Mouse (Mus musculus): Measurements from ENCODE around the gene Plekhg5.

Plekhg5 gene

DNA sequence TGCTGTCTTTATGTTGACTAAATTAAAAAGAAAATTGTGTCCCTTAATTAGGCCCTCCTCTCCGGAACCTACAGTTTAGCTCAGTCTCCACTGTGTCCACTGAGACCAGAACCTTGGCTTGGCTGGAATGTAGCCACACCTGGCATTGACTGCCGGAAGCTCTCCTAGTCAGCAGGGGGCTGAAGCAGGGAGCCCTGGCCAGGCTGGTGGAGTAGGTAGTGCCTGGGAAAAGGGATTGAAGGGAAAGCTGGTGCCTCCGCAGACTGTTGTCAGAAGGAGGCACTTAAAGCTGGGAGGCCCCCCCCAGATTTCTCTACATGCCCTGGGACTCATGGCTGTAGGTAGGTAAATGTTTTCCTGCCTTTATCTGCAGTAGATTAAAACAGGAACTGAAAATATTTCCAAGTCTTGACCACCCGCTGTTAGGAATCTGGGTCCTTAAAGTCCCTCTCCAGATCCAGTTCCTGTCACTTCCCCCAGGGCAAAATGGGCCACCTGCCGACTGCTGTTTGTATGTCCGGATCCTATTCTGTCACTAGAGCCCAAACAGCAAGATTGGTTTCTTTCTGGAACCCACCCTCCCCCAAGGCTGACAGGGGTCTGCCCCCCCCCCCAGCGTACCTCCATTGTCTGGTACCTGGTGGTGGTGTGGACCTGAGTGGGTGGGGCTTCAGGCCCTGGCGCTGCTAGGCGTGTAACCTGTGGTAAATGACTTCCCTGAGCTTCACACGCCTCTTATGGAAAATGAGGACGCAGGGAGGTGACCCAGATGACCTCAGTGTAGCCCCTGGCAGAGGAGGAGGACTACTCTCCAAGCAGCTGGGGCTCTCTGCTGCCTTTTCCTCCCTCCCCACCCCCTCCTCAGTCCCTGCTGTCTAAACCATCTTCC is 25.9 kb downstream of the Plekhg5 start:
- no peak for DNase-seq (ENCODE audit: low spot score in 2 of 2)

DNA sequence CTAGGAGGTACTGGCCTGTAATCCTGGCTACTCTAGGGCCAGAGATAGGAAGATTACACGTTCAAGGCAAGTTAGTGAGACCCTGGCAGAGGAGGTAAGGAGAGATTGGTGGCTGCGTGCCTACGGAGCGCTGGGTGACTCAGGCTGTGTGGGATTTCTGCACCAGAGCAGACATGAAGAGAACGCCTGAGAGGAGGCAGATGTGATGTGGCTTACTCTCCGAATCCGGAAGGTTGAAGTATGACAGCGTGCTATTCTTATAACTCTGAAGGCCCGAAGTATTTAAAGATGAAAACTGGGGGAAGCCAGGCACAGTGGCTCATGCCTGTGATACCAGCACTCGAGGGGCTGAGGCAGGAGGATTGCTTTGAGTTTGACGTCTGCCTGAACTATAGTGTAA is 28.2 kb downstream of the Plekhg5 start:
- DNase-seq (ENCODE audit: low spot score in 2 of 2) = peak in 1 of 2 experiments; percentile 66

- DNase-seq (ENCODE audit: low spot score in 2 of 2) = no peak
These were observed 28.9 kb downstream of the Plekhg5 start for GRCm38 (mm10) chr4:152101081-152101653.

DNA sequence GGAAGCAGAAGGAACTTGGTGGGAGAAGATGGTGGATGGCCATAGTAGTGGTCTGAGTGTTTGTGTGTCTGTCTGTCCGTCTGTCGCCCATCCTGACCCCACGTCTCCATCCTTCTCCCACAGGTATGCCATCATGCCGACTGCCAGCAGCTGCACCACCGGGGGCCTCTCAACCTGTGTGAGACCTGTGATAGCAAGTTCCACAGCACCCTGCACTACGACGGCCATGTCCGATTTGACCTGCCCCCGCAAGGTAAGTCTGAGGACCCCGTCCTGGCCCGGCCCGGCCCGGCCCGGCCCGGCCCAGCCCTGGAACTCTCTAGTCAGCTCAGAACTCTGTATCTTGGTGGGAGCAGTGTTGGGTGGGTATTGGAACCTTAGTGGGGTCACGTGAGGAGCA is 29.6 kb downstream of the Plekhg5 start:
- no peak for DNase-seq (ENCODE audit: low spot score in 2 of 2)

DNA sequence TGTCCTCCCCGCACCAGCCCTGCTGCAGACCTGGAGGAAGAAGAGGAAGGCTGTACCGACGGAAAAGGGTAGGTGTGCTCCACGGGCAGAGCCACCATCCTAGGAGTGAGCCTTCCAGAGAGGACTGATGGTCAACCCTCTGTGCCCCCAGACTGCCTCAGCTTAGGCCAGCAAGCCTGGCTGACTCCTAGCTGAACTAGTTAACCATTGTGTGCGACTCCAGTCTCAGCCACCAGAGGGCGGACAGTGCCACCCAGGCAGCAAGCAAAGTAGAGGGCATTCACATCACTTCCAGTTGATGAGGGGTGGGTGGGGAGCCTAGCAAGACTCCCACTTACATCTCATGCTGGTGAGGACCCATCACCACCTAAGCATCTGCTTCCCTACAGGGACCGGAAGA is 30.7 kb downstream of the Plekhg5 start:
- peak in 1 of 2 experiments; percentile 73 for DNase-seq (ENCODE audit: low spot score in 2 of 2)

DNA sequence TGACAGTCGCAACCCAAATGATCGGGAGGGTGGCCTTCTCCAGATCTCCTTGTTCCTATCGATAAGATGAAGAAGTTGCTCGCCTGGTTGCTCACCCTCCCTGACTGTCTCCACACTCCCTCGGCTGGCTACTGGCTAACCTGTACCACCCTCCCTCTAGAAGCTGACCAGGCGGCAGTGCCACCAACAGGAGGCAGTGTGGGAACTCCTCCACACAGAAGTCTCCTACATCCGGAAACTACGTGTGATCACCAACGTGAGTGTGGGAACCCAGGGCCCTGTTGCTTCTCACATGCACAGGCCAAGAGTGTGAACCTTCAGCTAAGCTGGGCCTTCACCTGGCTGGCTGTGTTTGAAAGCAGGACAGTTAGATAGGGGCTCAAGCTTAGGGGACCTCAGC is 34.4 kb downstream of the Plekhg5 start:
- no peak for DNase-seq (ENCODE audit: low spot score in 2 of 2)

DNA sequence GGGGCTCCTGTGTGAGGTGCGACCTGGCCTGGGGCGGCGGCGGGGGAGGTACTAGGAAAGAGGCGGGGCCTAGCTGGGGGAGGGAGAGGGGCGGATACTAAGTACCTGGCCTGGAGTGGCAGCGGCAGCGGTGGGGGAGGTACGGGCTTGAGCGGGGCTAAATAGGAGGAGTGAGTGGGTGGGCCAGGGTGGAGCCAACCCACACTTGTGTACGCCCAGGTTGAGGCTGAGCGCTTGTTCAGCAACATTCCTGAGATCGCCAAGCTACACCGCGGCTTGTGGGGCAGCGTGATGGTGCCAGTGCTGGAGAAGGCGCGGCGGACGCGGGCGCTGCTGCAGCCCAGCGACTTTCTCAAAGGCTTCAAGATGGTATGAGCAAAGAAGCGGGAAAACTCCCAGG is 35.2 kb downstream of the Plekhg5 start:
- DNase-seq (ENCODE audit: low spot score in 2 of 2) = no peak

DNA sequence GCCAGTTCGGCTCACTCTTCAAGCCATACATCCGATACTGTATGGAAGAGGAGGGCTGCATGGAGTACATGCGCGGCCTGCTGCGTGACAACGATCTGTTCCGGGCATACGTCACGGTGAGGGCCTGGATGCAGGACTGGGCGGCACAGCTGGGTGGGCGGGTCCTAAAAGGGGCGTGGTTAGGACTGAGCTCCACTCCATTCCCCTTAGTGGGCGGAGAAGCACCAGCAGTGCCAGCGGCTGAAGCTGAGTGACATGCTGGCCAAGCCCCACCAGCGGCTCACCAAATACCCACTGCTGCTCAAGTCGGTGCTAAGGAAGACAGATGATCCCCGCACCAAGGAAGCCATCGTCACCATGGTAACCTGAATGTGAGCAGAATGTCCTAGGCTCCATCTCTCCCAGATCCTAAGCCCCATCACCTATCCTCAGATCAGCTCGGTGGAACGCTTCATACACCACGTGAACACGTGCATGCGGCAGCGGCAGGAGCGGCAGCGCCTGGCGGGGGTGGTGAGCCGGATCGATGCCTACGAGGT is 35.7 kb downstream of the Plekhg5 start:
- DNase-seq (ENCODE audit: low spot score in 2 of 2) = peak; percentile 57 to 67

DNA sequence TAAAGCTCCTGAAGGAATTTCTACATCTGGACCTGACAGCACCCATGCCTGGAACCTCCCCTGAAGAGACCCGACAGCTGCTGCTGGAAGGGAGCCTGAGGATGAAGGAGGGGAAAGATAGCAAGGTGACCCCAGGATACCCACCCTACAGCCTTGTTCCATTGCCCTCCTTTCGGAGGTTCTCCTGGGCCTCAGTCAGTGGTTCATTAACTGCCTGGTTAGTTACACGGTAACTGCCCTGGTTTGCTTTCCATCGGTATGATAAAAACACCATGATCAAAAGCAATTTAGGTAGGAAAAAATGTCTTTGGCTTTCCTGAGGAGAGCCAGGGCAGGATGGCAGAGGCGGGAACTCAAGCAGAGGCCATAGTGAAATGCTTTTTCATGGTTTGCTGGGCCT is 36.4 kb downstream of the Plekhg5 start:
- no peak for DNase-seq (ENCODE audit: low spot score in 2 of 2)

GRCm38 (mm10) chr4:152109509-152109908 is 37.2 kb downstream of the Plekhg5 start:
- no peak for DNase-seq (ENCODE audit: low spot score in 2 of 2)

DNA sequence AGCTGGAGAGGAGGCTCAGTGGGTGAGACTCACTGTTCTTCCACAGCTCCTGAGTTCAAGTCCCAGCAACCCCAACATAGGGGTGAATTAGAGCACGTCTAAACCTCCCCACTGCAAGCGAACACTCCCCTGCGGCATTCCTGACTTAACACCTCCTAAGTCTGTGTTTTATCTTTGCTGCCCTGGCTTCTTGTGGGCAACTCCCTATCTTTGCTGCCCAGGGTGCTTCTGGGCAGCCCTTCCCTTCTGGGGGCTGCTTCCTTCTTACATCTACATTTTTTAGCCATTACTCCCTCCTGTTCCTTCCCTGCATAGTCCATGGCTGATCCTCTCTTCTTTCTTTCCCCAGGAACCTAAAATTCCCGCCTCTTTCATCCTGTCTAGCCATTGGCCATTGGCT is 38.4 kb downstream of the Plekhg5 start:
- DNase-seq (ENCODE audit: low spot score in 2 of 2) = no peak

DNA sequence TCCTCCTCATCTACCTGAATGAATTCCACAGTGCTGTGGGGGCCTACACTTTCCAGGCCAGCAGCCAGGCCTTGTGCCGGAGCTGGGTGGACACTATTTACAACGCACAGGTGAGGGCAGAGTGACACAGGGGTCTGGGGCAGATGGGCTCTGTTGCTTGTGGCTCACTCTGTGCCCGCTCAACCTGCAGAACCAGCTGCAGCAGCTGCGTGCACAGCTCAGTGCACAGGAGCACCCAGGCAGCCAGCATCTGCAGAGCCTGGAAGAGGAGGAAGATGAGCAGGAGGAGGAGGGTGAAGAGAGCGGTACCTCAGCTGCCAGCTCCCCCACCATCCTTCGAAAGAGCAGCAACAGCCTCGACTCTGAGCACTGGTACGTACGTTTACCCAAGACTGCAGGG is 40.0 kb downstream of the Plekhg5 start:
- no peak for DNase-seq (ENCODE audit: low spot score in 2 of 2)

DNA sequence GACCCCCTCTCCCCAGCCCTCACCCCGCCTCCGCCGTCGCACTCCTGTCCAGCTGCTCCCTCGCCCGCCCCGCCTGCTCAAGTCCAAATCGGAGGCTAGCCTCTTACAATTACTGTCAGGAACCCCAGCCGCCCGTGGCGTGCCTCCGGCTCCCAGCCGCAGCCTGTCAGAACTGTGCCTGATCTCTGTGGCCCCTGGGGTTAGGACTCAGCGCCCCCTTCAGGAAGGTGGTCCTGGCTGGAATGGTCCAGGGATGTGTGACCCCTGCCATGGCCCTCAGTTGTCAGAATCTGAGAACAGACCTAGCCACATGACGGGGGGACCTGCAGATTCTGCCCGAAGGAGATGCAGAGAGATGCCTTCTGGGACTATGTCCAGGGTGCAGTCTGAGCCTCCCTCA is 41.8 kb downstream of the Plekhg5 start:
- no peak for DNase-seq (ENCODE audit: low spot score in 2 of 2)

GRCm38 (mm10) chr4:152115921-152116612 is 43.8 kb downstream of the Plekhg5 start, which contains the start of gene Tnfrsf25:
Tnfrsf25 (plus strand) TSS chr4:152115934.
- DNase-seq (ENCODE audit: low spot score in 2 of 2) = no peak

- DNase-seq (ENCODE audit: low spot score in 2 of 2) = no peak
These were observed 45.2 kb downstream of the Plekhg5 start for GRCm38 (mm10) chr4:152117538-152117937.

DNA sequence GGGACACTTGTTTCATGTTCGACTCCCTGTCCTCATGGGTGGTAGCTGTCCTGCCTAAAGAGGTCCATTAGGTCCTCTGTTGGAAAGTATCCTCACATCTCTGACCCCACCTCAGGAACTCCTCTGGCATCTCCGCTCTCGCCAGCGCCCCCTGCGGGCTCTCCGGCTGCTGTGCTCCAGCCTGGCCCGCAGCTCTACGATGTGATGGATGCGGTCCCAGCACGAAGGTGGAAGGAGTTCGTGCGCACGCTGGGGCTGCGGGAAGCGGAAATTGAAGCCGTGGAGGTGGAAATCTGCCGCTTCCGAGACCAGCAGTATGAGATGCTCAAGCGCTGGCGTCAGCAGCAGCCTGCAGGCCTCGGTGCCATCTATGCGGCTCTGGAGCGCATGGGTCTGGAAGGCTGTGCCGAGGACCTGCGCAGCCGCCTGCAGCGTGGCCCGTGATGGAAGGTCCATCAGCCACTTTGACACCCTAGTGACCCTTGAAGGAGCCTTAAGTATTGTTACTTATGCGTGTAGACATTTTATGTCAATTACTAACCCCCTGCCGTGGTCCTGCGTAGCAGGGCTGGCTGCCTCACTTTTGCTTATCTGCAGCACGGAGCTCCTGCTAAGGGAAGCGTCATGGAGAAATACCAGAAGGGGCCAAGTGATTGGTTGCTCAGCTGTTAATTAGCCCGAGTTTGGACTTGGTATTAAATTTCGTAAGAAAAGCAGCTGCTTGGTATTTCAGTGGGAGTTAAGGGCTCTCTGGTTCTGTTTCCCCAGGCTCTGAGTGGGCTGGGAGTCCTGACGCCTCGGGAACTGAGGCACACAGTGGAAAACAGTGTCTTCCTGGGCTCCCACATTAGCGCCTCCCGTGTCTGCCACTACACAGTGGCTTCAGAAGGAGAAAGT is 47.3 kb downstream of the Plekhg5 start:
- no peak for DNase-seq (ENCODE audit: low spot score in 2 of 2)

DNA sequence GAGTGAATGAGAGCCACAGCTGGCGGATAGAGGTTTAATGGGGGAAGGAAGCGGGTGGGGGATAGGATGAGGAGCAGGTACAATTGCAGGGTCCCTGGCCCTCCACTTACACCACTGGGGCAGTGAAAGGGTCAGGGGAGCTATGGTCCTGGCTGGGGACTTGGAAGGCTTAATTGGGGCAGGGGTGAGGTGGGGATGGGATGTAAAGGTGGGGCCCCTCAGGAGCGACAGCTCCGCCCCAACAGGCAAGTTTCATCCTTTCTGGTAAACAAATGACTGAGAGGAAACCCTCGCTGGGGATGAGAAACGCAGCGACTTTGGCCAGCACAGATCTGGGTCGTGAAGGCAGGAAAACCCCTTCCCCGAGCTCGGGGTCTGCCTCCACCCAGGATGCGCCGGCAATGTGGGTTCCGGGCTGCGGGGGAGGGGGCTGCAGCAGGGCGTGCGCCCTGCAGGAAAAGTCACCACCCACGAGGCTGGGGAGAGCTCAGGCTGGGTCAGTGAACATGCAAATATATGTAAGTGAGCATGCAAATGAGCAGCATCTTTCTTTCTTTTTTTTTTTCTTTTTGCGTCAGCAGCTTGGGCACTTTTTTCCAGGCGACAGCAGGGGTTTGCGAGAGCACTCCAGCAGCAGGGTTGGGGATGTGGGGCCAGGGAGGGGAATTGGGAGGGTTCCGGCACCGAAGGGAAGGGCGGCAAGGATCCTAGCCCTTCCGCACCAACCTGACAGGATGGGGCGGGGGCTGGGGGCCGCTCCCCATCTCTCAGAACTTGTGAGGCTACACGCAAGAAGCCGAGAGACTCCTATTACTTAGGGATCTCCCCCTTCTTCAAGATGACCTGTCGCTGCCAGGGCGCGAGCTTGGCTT is 48.2 kb downstream of the Plekhg5 start:
- no peak for DNase-seq (ENCODE audit: low spot score in 2 of 2)

DNA sequence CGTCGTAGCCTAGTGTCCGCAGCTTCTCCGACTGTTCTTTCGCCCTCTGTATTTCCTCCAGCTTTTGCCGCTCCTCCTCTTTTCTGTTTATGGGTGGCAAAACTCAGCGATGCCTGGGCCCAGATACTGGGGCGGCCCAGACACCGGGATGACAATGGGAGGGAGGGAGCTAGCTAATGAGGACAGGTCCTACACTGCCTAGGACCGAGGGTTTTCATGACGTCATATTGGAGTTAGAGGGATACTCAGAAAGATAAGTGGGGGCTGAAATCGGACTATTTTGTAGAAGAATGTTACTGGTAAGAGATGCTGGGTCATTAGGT is 48.8 kb downstream of the Plekhg5 start:
- DNase-seq (ENCODE audit: low spot score in 2 of 2) = no peak

DNA sequence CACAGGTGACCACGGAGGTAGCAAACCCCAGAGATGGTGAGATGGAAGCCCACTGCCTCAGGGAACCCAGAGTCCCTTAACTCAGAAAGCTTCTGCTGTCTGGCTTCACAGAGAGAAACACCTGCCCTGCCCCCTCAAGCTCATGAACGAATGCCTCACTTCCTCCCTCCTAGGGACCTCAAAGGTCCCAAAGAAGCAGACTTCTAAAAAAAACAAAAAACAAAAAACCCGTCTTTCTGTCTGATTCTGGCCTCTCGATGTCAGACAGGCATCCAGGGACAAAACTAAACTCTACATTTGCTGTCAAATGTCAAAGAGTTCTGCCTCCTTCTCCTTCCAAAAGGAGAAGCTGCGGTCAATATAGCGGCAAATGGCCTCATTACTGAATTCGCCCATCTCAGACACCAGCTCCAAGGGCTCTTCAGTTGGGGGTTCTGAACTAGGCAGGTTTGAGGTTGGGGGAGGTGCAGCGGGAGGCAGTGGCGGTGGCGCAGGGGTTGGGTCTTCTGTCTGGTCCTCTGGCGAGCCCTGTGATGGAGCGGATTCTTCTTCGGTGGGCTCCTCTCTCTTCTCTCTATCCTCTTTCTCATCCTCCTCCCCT is 52.2 kb downstream of the Plekhg5 start:
- no peak for DNase-seq (ENCODE audit: low spot score in 2 of 2)
